Mouse (Mus musculus) adipocyte (in vitro differentiated cells): Measurements from ENCODE around the gene Cmah.
"Not testable (repeated sequence)": the region's sequence is repeated elsewhere in the genome, so short reads cannot be mapped to it uniquely, and the experiment has no call there.

ENCODE experiments used
- DNase-seq: peaks from one replicate; pipeline ENCODE4 v3.0.0-alpha.2; 2016; ENCODE audit warnings: low spot score

Cmah gene

DNA sequence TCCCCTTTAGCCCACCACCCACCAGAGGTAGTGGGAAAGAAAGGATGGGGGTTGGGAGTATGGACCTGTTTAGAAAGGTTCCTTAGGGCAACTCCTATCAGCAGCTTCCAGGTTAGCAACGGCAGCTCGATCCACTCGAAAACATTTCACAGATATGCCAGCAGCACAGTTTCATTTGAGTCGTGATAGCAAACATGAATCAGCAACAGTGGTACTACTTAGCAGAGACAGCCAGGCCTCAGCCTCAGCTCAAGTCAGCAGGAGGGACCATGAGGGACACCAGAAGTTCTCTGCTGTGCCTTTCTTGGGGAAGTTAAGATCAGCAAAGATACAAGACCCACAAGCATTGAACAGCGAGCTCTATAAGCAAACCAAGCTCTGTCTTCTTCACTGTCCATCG lies 13.3 kb downstream of the Cmah start:
- DNase-seq = no peak

DNA sequence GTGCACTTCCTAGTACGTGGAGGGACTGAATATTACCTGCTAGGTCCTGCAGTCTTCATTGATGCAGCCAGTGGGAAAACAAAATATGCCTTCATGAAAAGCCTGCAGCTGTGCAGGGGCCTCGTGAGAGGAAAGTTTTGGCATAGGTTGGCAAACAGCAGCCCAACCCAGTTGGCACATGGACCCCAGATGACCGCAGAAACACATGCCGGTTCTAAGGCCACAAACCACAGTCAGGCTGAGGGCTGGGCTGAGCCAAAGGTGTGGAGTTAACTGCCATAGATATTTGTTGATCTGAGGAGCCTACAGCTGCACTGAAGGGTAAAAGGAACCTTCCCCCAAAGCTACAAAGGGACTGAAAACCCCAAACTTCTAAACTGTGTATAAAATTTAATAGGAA lies 14.9 kb downstream of the Cmah start:
- DNase-seq = no peak

DNA sequence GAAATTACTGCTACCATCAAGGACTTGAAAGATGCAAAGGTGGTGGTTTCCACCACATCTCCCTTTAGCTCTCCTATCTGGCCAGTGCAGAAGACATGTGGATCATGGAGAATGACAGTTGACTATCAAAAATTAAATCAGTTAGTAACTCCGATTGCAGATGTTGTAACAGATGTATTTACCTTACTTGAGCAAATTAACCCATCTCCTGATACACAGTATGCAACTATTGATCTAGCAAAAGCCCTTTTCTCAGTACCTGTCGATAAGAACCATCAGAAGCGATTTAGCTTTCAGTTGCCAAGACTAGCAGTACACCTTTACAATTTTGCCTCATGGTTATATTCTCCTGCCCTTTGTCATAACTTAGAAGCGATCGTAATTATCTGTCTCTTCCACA lies 25.8 kb downstream of the Cmah start:
- no peak for DNase-seq

DNA sequence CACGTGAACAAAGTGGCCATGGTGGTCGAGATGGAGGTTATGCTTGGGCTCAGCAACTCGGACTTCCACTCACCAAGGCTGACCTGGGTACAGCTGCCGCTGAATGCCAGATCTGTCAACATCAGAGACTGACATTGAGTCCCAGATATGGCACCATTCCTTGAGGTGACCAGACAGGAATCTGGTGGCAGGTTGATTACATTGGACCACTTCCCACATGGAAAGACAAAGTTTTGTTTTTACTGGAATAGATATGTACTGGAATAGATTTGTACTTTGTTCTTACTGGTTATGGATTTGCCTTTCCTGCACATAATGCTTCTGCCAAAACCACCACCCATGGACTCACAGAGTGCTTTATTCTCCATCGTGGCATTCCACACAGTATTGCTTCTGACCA lies 27.5 kb downstream of the Cmah start:
- DNase-seq = no peak

DNA sequence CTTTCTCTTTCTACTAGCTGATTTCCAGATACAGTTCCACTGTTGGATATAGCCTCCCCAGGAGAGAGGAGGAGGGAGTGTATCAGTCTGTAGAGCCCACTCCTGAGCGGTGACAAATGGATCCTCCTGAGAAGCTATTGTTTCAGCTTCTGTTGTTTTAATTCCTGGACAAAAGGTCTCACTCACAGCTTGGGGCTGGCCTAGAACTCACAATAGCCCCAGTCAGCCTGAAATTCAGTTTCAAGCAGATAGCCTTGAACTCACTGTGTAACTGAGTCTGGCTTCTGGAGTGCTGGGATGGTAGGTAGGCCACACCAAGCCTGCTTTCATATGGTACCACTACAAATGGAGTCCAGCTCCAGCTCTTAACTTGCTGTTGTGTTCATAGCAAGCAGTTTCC lies 32.0 kb downstream of the Cmah start:
- DNase-seq = no peak

DNA sequence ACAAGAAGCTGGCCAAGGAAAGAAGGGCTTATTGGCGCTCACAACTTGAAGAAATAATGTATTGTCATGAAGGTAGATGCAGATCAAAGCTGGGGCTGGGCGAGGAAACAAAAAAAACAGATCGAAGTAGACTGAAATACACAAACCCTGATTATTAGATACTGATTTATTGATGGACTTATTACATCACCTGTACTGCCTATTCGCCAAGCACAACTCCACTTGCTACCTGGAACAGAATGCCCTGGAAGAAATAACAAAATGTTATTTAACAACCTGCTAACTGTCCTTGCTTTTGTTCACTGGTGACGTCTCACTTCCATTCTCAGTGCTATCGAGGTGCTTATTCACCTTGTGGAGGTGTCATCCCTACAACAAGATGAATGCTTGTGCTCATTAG lies 38.0 kb downstream of the Cmah start:
- no peak for DNase-seq

DNA sequence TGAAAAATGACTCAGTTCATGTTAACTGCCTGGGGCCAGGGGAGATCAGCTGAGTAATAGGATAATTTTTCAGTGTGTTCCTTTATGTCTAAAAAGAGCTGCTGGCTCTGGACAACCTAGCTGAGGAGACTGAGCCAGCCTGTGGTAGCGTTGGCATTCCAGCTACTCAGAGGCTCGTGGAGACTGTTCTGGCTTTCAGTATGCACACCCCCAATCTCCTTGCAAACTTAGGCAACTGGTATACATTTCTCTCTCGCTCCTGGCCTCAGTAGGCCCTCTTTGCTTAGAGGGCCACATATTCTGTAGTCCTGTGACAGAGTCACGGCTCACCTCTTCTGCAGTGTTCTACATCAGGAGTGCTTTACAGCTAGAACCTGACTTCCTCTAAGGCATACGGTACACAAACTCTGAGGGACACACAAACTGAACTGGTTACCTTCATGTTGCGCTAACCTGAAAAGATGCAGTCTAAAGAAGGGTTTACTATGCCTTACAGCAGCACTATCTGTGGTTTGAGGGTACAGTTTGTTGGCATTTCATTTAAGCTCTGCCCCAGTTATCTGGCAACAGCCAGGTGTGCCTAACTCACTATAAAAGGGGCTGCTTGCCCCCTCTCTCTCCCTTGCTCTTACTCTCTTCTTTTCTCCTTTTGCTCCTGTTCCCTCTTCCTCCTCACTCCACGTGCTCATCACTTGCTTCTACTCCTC lies 45.8 kb downstream of the Cmah start:
- DNase-seq = no peak

DNA sequence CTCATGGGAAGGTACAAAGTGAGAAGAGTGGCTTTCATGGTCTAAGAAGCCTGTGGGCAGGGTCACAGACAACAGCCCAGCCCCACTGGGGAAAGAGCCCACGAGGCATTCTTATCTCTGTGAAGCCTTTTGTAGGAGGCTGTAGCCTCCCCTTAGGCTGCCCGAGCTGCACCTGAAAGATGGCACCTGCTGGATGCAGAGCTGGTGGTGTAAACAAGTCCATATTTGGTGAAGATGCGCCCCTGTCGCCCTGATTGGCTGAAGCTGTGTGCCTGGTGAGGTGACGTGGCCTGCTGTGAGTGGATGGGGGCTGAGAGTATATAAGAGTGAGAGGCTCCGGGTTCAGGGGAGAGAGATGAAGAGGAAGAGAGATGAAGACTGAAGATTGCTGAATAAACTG lies 47.4 kb downstream of the Cmah start:
- DNase-seq = not testable (repeated sequence)

DNA sequence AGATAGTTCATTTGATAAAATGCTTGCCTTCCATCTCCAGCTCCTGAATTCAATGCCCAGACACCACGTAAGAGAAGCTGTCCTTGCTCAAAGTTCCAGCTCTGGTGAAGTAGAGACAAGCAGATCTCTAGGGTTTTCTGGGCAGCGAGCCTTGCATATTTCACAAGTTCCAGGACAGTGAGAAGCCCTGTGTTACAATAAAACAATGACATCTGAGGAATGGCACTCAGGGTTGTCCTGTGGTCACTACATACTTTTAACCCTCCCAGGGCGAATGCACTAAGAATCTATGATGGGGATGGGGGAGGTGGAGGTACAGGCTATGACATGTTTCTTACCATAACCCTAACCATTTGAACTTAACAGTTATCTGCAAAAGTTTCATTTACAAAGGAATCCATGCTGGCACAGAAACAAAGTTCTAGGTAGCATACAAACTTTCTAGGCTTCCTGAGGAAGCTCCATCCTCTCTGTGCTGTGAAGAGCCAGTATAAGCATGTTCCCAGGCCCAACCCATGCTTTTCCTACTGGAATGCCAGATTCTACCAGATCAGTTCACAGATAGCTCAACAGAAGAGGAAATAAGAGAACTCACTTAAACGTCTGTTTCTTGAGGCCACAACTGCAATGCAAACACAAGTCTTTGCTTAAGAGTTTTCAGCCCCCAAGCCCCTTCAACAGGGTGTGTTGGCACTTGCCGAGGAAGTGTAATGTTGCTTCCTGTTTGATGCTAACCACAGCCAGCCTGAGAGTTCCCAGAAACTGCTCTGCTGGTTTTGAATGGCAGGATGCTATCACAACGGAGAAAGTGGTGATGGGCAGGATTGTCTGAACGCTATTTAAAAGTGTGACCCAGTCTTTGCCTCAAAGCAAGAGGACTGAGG lies 48.4 kb downstream of the Cmah start:
- DNase-seq = peak; percentile 16

DNA sequence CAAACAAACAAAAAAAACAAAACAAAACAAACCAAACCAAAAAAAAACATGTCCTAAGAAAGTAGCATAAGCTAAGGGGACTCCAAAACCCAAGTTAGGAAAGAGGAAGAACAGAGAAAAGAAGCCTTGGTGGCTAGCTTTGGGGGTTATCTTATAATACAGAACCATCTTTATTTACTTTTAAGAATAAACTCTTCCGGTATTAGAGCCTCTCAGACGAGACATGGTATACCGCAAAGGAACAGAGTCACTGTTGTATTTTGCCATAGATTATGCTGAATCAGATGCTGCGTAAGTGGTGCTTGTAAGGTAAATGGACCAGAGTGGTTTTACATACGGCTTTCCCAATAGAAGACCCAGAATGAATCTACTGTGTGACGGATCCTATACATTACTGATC lies 53.5 kb downstream of the Cmah start:
- DNase-seq = no peak

DNA sequence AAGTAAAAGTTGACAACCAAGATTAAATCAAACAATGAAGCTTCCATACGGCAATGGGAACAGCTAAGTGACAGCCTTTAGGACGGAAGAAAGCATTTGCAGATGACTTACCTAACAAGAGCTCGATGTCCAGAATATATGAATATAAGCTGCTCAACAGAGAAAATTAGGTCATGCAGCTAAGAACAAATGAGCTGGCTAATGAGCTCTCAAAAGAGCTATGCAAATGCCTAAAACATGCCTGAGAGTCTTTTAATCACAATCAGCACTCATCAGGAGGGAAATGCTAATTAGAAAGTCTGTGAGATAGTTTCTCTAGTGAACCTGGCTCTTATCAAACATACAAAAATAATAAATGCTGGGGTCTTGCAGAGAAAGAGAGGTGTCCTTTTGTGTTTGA lies 56.7 kb downstream of the Cmah start:
- no peak for DNase-seq

DNA sequence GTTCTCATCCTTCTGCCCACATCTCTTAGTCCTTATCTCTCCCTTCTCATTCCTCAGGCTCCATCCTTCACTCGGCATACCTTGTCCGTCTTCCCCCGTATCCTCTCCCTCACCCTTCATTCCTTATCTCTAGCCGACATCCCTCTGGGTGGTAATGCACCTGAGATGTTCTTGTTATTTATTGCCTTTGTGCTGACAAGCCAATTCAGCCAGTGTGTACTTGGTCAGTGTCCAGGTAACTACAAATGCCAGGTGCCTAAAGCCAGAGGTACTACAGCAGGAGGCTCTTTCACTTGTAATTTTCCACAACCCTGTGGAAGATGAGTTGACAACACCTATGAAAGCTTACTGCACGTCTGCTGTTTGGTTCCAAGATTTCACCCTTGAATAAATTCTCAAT lies 64.7 kb downstream of the Cmah start:
- no peak for DNase-seq

DNA sequence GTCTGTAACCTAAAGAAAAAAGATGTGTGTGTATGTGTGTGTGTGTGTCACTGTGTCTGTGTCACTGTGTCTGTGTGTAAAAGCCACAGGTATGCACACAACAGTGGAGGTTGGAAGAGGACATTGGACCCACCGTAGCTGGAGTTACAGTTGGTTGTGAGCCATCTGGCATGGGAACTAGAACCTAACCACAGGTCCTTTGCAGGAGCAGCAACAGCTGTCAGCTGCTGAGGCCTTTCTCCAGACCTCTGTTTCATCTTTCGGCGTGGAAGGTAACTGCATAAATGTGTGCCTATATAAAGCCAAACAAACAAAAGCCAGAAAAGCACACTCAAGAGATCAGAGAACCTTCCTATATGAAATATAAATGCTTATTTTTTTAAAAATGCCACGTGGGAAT lies 65.5 kb downstream of the Cmah start:
- DNase-seq = no peak

DNA sequence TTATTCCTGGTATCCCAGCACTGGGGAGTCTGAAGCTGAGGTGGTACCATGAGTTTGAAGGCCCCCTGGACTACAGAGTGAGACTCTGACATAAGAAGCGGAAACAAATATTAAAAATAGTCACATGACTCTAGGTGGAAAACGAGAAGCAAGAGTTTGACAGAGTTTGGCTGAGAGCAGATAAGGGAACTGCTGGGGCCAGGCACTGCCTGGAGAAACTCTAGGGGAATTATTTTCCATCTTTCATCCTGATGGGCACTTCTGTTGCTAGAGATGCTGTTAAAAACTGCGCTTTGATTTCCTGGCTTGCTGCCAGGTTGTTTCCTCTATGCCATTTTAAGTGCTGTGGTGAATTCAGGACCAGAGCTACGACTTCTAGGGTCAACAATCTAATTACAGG lies 65.9 kb downstream of the Cmah start:
- DNase-seq = no peak

DNA sequence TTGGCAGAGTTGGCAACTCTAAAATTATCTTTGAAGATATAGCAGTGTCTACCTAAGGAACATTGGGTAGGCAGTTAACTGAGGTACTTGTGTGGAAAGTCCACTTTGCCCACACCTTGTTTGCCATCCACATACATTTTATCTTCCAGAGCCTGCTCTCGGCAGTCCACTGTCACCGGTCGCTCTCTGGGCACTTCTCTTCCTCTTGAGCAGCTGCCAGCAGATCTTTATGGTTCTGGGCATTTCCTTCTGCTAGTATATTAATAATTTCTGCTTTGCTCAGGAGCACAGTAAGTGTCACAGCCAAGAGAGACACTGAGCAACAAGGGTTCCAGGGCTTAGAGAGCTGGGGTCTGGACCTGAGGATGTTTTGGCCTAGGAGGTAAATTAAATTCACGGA lies 68.6 kb downstream of the Cmah start:
- DNase-seq = no peak

DNA sequence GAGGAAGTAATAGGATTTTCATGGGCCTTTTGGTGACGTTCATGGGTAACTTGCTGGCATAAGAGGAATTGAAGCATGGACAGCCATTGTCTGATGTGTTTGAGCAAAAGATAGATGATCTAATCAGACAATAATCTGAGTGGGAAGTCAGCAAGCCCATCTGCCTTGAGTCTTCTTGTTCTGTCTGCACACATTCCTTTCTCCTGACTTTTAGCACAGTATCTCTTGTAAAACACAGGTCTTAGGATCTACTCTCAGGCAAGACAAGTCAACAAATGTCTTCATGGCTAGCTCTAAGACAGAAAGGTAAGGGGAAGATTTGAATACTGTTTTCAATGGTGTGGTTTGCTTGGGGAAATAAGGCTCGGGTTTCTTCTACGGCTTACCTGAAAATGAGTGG lies 70.0 kb downstream of the Cmah start:
- no peak for DNase-seq

DNA sequence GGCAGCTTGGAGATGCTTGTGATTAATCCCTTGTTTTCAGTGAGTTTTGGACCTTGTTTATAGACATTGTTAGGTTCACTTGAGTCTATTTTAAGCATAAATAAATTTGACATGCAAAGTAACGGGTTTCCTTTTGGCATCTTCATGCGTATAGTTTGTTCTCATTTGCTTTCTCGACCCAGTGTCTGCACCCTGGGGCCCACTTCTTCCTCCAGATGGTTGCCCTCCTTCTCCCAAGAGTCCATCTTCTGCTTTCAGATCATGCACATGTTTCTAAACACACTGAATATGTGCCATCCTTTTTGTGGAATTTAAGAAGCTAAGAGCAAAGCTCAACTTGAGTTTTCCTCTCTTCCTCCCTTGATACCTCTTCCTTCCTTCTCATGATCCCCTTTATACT lies 71.3 kb downstream of the Cmah start:
- no peak for DNase-seq

DNA sequence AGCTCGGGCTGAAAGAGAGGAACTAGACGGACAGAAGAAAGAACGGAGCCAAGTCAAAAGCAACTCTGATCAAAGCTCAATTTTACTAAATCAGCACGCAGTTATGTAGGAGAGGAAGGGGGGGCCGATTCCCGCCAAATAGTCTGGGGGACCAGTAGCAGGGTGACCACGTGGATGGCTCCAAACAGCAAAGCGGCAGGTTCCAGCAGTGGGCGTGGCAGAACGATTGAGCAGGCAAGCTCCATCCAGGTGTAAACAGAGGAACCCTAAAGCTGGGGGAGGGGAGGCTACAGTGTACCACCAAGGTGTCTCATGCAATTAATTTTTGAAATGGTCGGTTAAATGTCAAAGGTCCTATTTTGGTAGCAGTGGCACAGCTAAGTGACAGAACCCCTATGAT lies 74.6 kb downstream of the Cmah start:
- DNase-seq = not testable (repeated sequence)

DNA sequence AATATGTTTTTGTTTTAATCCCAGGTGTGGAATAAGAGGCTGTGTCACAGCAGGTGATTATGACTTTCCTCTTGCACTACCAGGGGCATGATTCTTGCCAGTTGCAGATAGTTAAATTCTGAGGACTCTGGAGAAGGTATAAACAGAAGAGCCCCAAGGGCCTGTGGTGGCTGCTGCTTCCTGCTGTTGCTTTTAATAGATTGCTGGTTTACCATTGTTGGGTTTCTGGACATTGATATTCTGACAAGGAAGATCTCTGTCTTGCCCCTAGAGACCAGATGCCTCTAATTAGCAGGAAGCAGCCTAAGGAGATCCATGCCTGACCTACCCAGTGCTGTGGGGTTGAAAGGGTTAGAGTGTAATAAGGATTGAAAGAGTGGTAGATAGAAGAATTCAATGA lies 75.8 kb downstream of the Cmah start:
- DNase-seq = no peak

DNA sequence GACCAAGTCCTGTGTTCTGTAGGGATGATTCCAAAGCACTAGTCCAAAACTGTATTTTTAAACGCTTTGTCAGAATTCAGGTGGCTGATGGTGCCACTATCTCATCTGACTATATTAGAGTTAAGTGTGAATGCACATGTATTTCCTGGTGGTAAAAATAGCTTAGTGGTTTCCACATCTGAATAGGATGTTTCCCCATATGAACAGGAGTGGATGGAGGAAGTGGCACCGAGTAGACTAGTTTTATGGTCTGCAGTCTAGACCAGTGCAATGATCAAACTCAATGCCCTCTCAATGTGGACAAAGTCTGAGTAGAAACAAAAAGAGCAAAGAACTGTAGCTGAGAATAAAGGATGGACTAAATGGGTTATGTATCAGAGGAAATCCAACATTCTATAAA lies 79.6 kb downstream of the Cmah start:
- no peak for DNase-seq

DNA sequence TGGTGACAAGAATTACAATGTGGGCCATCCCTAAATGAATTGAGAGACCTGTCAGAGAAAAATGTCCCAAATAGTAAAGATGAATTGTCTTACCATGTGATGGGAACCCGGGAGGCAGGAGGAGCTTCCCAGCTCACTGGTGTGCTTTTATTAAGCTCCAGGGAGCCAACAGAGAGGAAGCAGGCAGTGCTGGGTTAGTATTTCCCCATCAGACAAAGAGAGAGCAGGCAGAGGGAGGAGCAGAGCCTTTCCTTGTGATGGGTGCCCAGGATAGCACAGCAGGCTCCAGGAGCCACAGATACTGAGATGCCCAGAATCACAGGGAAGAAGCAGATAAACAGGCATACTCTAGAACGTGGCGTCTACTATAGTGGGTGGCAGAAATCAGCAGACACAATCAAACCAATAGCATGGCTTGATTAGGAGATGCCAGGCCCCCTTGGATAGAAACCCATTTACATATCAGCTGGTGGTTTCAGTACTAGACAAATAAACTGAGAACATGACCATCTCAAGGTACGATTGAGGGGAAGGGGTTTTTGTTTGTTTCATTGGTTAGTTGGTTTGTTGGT lies 87.5 kb downstream of the Cmah start:
- no peak for DNase-seq

DNA sequence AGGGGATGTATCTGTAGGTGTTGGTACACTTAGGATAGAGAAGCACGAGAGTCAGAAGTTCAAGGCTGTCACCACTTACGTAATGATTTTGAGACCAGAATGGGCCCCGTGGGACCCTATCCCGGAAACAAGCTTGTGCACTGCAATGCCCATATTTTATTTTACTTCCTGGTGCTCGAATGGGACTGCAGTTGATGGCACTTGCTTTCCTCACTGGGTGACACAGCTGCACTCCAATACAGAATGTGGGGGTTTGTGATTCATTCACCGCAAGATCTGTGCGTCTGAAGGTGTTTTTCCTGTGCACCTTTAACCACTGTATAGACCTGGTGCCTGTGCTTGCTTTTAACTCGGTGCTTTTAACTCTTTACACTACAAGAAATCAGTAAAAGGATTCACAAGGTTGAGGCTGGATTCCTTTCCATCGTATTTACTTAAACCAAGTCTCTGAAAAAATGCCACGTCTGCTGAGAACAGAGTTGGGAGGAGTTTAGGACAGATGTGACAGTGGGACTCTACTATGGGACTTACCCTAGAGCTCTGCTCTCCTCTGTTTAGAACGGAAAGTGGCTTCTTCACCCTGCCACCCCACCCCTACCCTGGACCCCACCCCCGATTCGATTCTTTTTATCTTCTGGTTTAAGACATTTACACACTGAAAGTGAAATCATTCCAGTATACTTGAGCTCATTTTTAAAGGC lies 88.5 kb downstream of the Cmah start:
- DNase-seq = no peak

DNA sequence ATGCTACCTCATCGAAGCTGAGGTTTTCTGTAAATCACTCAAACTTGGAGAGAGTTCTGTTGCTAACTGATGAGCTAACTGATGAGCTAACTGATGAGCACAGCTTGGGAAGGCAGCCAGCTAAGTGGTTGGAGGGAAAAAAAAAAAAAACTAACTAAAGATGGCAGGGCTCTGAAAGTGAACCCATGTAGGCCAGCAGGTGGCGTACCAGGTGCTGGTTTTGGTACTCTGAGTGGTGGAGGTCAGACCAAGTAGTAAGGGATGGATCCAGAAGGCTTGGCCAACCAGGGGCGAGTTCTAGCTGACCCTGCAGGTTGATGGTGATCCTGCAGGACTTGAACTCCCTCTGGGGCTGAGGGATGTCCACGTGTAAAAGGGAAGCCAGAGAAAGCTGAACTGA lies 89.2 kb downstream of the Cmah start:
- peak; percentile 28 for DNase-seq
